Mouse (Mus musculus): ENCODE data around the gene Ctrc.
"Not testable (repeated sequence)": the region's sequence is repeated elsewhere in the genome, so short reads cannot be mapped to it uniquely, and the experiment has no call there.

The Ctrc gene

DNA sequence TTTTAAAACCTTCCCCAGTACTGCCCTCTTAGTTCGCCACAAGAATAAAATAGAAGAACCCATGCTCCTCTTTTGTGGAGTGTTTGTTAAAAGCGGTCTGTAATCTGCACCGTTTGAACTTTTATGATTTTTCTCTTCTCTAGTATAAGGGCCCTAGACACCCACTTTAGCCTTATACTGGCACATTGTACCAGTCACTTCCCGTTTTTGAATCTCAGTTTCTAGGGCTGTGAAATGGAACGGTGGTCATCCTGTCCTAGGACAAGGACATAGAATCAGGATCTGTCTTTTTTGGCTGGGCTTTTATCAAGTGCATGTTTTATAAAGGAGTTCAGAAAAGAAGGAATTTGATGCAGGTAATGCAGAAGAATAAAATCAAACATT is 52.0 kb downstream of the Ctrc start:
- in situ Hi-C loops (cut with MboI; ENCODE audit: low pct_unique_long_range_greater_than_20kb in 1 of 2, low sequenced_read_pairs in 2 of 2, unreplicated experiment in 1 of 2): no loop called here

DNA sequence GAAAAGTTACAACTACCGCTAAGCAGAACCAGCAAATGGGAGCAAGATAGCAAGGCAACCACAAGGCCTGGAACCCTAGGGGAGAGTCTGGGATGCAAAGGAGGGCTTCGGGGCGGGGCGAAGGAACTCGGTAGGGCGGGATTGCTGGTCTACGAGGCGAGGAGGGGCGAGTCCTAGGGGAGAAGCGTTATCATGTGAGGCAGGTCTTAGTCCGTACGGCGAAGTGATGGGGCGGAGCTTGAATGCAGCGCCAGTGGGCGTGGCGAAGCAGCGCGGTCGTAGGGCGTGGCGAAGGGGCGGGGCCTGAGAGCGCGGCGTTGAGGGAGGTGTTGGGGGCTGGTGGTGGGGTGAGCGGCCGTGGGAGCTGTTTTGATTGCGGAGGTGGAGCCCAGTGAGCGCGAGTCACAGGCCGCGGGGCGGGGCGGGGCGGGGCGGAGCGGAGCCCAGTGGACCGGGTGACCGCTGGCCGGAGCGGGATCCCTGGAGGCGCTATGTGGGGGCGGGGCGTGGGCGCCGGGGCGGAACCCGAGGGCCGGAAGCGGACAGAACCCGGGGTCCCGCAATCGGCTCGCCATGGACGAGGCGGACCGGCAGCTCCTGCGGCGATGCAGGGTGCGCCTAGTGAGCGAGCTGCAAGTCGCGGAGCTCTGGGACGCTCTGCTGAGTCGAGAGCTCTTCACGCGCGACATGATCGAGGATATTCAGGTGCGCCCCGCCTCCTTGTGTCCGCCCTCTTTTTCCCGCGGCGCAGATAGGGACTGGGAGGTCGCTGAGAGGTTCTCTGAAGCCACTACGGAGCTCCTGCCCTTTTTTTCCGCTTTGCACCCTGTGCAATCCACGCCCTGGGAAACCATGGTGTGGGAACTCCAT is 52.6 kb downstream of the Ctrc start, which contains the start of gene Casp9:
Gene Casp9, plus strand, starts transcription at position 331 of the 870 bp plus-strand sequence.
- in situ Hi-C loops (cut with MboI; ENCODE audit: low pct_unique_long_range_greater_than_20kb in 1 of 2, low sequenced_read_pairs in 2 of 2, unreplicated experiment in 1 of 2): no loop called here

DNA sequence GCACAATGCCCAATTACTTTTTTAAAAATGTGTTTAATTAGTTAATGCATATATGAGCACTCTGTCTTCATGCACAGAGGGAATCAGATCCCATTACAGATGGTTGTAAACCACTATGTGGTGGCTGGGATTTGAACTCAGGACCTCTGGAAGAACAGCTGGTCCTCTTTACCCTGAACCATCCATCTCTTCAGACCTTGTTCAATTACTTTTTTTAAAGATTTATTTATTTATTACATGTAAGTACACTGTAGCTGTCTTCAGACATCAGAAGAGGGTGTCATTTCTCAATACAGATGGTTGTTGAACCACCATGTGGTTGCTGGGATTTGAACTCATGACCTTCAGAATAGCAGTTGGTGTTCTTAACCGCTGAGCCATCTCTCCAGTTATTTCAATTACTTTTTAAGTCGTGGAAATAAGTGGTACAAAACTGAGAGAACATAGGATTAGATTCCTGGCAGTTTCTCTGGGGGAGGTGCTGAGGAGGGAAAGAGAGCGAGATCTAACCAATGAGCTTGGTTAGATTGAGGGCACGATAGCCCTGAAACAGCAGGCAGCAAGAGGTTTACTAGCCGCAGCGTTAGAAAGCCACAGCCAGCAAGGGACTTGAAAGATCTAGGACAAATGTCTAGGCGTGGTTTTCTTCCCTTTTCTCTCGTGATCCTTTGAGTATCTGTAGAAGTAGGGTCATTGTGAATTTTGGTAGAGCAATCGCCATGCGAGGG is 53.4 kb downstream of the Ctrc start:
- in situ Hi-C loops (cut with MboI; ENCODE audit: low pct_unique_long_range_greater_than_20kb in 1 of 2, low sequenced_read_pairs in 2 of 2, unreplicated experiment in 1 of 2): no loop called here

DNA sequence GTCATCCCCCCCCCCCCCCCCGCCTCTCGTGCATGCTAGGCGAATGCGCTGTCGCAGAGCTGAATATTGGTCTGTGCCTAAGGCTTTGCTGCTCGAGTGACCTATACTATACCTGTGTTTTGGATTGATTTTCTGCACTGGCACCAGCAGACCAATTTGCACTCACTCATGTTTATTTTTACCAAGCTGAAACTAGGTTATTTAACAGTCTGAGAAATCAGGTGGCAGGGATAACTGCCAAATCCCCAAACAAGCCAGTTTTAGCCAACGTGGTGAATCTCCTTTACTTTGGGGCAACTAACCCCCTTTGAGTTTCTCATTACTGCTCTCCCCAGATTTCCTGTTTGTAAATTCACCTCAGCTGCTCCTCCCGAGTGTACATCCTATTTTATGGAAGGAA is 54.2 kb downstream of the Ctrc start:
- in situ Hi-C loops (cut with MboI; ENCODE audit: low pct_unique_long_range_greater_than_20kb in 1 of 2, low sequenced_read_pairs in 2 of 2, unreplicated experiment in 1 of 2): no loop called here

DNA sequence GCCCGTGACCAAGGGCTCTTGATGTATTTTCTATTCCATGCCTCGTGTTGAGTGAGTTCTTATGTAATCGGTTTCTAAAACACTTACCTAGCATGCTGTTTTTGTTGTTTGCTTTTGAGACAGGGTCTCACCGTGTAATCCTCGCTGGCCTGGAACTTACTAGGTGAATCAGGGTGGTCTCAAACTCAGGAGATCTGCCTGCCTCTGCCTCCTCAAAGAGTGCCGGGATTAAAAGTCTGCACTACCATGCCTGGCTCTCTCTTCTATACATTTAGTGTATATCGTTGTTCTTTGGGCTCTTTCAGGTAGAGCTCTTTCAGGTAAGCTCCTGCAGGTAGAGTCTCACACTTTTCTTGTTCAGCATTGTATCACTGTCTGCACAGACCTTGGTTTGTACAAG is 54.7 kb downstream of the Ctrc start:
- in situ Hi-C loops (cut with MboI; ENCODE audit: low pct_unique_long_range_greater_than_20kb in 1 of 2, low sequenced_read_pairs in 2 of 2, unreplicated experiment in 1 of 2): no loop called here

DNA sequence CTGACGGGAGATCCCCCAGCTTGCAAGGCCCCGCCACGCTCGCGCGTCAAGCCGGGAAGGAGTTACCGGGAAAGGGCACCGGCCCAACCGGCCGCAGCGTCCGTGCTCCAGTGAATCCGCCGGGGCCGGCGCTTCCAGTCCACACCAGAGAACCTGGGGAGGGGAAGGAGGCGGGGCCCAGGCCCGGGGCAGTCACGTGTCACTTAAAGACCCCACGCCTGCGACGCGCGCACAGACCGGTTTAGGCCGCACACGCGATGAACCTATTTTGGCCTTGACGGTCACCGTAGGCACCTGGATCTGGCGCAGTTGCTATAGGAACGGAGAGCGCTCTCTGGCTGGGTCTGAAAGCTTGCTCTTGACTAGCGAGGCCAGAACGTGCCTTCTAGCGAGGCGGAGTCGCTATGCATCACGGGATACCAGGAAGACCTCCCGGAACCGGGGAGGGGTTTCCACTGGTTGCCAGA is 55.6 kb downstream of the Ctrc start, which contains the start of gene Dnajc16:
Gene Dnajc16, minus strand, starts transcription at position 408 of the 467 bp plus-strand sequence.
- in situ Hi-C loops (cut with MboI; ENCODE audit: low pct_unique_long_range_greater_than_20kb in 1 of 2, low sequenced_read_pairs in 2 of 2, unreplicated experiment in 1 of 2): no loop called here

DNA sequence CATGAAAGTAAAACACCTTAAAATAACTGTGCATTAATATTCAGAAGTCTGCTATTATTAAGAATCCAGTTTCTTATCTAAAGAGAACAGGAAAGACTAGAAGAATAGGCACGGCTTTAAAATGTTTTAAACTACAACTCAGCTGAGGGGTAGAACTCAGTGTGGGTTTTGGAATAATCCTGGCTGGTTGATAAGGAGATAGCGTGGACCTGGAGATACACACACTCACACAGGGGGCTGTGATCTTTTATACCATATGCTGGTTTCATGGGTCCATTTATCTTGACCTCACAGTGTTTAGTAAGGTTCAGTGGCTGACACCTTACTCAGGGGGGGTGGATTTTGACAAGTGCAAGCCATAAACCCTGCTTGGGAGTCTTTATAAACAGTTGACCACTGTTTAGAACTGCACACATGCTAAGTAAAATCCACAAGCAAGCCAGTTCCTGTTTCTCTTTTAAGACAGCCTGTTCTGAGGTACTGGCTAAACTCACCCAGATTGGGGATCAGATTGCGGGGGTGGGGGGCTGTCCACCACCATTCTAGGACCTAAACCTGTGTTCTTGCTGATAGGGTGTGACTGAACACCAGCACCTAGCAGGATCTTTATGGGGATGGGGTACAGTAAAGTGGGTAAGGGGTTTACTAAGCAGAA is 56.5 kb downstream of the Ctrc start:
- in situ Hi-C loops (cut with MboI; ENCODE audit: low pct_unique_long_range_greater_than_20kb in 1 of 2, low sequenced_read_pairs in 2 of 2, unreplicated experiment in 1 of 2): no loop called here

DNA sequence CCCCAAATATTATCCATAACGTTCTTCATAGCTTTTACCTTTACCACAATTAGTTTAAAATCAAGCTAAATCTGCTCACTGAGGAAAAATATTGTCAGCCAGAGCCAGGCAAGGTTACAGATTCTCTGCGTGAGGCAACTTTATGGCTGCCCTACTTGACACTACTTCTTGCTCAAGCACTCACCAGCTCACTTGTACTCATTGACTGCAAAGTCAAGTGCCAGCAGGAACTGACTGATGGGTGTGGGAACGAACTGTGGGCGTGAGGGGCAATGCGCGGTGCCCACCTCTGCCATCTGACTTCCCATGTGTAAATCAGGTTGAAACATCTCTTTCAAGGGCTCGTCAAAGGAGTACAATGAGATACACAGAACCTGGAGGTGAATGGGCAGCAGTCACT is 58.7 kb downstream of the Ctrc start:
- in situ Hi-C loops (cut with MboI; ENCODE audit: low pct_unique_long_range_greater_than_20kb in 1 of 2, low sequenced_read_pairs in 2 of 2, unreplicated experiment in 1 of 2): no loop called here

DNA sequence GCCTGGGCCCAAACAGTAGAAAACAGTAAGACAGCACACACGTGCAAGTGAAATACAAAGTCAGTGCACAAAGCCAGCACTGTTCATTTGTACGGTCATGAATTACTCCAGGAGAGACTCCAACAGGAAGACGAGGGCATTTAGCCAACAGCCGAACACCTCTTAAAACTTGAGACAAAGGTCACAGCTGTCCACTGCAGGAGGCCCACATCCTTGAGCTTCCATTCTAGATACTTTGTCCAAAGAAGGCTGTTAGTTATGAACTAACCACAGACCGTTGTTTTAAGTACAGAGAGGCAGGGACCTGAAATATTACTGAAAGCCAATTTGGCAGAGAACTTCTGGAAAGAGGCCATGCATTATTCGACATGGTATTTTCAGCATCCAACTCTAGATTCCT is 59.1 kb downstream of the Ctrc start:
- in situ Hi-C loops (cut with MboI; ENCODE audit: low pct_unique_long_range_greater_than_20kb in 1 of 2, low sequenced_read_pairs in 2 of 2, unreplicated experiment in 1 of 2): no loop called here

DNA sequence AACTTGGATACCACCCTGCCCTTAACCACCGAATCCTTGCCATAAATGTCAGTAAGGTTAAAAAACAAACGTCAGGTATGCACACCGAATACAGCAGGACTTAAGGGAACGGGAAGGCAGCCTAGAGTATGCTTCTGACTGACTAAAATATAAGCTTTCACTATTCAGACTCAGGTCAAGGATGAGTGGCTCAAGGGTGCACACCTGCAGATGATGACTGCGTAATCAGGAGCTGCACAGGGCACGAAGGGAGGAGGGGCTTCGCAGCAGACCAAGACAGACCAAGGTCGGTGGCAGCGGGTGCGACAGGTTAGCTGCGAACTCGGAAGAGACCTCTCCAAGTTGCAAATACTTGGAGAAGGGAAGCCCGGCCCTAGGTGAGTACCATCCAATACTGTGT is 60.0 kb downstream of the Ctrc start:
- in situ Hi-C loops (cut with MboI; ENCODE audit: low pct_unique_long_range_greater_than_20kb in 1 of 2, low sequenced_read_pairs in 2 of 2, unreplicated experiment in 1 of 2): no loop called here

DNA sequence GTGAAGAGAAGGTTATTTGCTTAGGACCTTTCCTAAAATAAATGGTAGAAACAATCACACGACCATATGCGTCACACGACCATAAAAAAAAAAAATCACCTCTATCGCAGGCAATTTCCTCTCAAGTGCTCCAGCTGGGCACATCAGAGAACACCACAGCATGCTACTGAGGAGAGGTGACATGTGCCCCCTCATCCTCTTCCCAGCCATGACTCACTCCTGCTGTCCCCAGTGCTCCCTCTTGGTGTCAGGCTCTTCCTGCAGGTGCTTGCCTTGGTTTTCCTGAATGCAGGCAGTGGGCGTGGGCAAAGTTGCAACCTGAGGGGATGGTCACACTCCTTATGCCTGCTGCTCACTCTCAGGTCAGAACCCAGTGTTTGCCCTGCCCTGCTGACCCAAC is 61.3 kb downstream of the Ctrc start:
- in situ Hi-C loops (cut with MboI; ENCODE audit: low pct_unique_long_range_greater_than_20kb in 1 of 2, low sequenced_read_pairs in 2 of 2, unreplicated experiment in 1 of 2): no loop called here

DNA sequence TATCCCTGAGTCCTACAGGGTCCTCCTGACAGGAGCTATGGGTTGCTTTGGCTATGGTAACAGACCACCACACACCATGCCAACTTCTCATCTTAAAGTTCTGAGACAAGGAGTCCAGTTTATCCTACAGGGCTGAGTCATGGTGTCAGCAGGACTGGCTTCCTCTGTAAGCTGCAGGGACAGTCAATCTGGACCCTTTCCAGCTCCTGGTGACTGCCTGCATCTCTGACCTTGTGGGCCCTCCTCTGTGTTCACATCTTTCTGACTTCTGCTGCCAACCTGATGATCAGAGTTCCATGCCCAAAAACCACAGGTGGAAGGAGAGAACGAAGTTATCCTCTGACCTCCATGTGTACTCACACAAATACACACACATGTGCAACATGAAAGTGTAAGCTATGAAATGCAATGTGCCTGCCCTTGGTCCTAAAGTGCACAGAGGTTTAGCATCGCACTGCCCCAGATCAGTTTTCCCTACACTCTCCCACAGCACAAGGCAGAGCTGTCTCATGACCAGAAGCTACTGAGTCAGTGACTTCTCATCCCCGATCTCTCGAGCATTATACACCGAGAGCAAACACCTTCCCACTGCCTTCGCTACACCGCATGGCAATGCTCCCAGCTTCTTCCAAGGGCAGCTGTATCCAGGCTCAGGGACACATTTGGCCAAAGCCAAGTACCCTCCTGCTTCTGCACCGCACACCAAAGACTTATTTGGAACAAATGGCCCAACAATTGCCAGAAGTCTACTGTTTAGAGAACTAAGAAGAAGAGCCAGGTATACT is 64.8 kb downstream of the Ctrc start:
- in situ Hi-C loops (cut with MboI; ENCODE audit: low pct_unique_long_range_greater_than_20kb in 1 of 2, low sequenced_read_pairs in 2 of 2, unreplicated experiment in 1 of 2): no loop called here

DNA sequence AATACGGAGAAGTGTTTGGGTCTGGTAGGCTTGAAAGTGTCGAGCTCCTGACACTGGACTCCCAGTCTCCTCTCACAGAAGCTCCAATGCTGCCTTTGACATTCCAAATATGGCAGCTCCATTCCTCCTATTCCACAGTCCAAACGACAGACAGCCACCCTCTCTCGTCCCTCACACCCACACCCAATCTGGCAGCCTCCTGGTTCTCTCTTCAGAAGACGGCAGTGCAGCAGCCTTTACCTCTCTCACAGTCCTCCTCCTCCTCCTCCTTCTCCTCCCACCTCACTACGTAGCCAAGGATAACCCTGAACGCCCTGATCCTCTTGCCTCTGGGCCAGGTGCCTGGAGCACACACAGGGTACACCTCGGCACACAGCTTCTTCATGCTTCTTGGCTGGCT is 66.3 kb downstream of the Ctrc start:
- in situ Hi-C loops (cut with MboI; ENCODE audit: low pct_unique_long_range_greater_than_20kb in 1 of 2, low sequenced_read_pairs in 2 of 2, unreplicated experiment in 1 of 2): no loop called here

DNA sequence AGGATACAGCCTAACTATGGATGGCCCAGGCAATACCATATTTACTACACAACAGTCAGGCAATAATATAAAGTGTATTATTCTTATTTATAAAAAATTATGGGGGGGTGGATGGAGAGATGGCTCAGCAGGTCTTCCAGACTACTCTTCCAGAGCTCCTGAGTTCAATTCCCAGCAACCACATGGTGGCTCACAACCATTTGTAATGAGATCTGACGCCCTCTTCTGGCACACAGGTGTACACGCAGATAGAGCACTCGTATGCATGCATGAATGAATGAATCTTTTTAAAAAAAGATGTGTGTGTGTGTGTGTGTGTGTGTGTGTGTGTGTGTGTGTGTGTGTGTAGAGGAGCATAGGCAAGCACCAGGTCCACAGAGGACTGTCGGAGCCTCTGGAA is 73.1 kb downstream of the Ctrc start:
- in situ Hi-C loops (cut with MboI; ENCODE audit: low pct_unique_long_range_greater_than_20kb in 1 of 2, low sequenced_read_pairs in 2 of 2, unreplicated experiment in 1 of 2): not testable (repeated sequence)

DNA sequence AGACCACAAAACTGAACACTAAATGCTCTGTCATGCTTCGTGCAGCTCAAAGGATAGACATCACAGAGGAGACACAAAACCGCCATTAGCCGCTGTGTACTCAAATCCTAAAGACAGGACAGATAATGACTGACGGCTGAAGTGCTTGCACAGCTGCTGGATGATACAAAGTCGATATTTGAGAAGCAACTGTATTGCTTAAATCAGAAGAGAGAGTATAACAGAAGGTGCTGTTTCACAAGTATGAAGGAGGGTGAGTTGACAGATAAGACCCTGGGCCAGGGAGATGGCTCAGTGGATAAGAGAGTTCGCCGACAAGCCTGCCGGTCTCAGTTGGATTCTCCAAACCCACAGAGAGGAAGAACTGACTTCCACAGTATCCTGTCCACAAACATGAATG is 74.3 kb downstream of the Ctrc start:
- in situ Hi-C loops (cut with MboI; ENCODE audit: low pct_unique_long_range_greater_than_20kb in 1 of 2, low sequenced_read_pairs in 2 of 2, unreplicated experiment in 1 of 2): no loop called here

DNA sequence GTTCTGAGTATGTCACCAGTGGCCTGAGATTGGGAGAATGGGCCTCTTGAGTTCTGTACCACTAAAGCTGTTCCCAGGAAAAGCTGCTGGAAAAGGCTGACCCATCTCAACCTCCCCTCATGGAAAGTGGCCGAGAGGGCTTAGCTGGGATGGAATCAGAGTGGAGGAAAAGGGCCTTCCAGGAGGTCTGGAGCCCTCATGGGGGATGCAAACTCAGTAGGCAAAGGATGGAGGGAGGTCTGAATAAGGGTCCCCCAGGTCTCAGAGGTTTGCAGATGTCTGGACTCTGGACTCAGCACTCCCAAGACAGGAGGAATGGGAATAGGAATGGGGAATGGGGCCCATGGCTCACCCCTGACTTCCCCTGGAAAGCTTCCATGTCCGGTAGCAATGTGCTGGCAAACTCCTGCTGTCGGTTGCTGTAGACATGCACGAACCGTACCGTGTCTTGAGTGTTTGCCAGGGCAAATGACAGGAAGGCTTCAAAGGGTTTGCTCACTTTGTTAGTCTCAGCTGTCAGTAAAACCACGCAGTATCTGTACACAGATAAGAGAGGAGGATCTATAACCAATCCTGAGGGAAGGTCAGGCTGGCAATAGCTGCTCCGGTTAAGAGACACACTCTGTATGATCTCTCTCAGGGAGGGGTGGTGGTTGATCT is 76.5 kb downstream of the Ctrc start:
- in situ Hi-C loops (cut with MboI; ENCODE audit: low pct_unique_long_range_greater_than_20kb in 1 of 2, low sequenced_read_pairs in 2 of 2, unreplicated experiment in 1 of 2): no loop called here

DNA sequence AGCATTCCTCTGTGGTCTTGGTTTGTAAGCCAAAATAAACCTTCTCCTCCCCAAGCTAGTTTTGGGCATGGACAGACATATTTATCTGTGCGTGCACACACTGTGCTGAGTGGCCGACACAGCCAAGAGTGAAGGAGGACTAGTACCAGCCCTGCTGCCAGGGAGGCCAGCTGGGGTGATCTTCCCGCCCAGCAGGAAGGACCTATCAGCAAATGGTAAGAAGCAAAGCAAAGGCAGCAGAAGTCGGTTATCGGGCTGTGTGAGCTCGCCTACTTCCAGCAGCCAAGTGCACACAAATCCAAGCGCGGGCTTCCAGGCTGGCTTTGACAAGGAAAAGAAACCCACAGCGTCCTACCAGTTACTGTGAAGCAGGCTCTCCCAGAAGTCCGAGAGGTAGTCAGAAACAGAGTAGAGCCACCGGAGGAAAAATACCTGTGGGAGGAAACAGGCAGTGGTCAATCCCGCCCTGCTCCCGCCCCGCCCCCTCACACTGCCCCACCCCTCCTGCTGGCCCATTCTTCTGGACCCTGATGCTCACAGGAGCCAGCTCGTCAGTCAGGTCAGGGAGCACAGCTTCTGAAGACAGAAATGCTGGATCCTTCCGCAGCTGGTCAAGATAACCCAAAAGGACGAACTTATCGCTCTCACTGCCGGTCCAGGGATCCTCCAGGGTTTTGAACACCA is 78.7 kb downstream of the Ctrc start:
- in situ Hi-C loops (cut with MboI; ENCODE audit: low pct_unique_long_range_greater_than_20kb in 1 of 2, low sequenced_read_pairs in 2 of 2, unreplicated experiment in 1 of 2): no loop called here
